Mouse (Mus musculus): Measurements from ENCODE around the gene Cadm1.
A peak's percentile ranks its signal among the peaks of the same experiment; 100 is the strongest.

Cadm1 gene

DNA sequence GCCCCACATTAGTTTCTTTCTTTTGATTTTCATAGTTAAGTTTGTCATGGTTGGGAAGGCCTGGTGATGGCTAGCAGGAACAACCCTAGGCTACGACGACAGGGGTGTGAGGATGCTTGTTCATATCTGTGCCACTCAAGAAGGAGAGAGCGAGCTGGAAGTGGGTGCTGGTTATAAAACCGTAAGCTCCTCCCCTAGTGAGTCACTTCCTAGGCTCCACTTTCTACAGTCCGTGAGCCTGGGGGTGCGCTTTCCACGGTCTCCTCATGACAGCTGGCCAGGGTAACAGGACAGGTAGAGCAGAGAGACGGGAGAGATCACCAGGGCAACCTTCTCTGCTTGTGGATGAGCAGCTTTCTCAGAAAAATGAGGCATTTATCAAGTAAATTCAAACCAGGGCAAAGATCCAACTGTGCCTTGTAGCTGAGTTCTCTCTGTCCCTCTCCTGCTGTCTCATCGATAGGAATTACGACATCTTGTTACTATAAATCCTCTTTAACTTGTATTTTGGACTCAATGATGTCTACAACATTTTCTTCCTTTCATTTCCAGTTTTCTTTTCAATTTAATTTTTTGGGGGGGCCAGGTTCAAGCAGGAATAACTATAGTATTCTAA lies 23.1 kb downstream of the Cadm1 start:
- DNase-seq (ENCODE audit: low spot score in 2 of 2): no peak

DNA sequence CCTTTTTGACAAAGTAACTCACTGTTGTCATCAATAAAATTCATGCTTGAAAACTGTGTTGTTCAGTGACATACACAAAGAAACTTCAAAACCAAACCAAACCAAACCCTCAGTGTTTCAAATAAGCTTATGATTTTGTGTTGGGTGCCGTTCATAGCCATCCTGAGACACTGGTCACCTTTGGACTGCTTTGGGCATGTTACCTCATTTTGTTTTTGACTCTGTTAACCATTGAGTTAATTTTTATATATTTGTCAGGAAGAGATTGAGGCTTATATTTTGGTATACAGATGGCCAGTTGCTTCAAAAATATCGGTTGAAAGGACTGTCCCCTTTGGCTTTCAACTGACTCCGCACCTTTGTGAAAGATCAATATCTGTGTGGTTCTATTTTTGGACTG lies 30.8 kb downstream of the Cadm1 start:
- DNase-seq (ENCODE audit: low spot score in 2 of 2): no peak

DNA sequence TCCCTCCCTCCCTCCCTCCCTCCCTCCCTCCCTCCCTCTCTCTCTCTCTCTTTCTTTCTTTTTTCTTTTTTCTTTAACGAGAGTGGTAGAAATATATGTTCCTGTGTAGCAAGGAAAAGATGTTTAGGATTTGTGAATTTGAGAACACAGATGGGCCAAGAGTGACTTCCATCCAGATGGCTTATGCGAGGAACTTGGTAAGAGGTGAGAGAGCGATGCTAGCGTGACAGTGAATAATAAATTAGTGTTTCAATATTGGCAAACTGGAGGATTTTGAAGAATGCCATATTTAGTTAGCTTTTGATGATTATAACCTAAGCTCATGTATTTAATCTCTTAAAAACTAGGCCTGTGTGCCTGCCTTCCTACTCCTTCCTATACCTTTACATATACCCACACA lies 31.6 kb downstream of the Cadm1 start:
- no peak for DNase-seq (ENCODE audit: low spot score in 2 of 2)

DNA sequence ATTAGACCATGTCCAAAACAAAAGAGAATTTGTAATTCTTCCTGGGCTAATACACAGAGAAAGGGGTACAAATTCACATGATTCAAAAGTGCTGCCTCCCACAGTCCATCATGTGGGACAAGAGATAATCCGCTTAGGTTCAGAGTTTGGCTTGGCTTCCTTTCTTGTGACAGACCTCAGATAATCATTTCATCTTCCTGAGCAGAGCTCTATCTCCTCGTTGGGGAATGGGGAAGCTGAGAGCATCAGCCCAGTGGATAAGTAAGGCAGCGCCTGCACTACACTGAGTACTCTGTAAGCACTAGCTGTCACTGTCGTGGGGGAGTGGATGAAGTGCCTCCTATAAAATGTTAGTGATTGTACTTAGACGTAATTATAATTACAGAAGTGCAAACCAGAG lies 35.1 kb downstream of the Cadm1 start:
- DNase-seq (ENCODE audit: low spot score in 2 of 2): no peak

DNA sequence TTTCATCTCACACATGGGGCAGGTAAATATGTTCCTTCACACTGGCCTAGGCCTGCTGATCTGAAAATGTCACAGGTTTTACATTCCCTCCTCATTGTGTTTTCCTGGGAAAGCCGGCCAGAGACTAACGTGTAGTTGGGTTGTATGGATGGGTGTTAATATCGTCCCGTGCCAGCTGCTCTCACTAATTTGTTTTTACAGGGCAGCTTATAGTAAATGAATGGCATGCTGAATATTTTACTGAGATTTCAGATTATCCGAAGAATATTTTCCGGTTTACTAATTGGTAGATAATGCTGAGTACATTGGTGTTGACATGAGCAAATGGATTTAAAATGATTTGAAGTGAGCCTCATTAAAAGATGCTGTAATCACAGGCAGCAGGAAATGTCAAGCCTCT lies 37.9 kb downstream of the Cadm1 start:
- no peak for DNase-seq (ENCODE audit: low spot score in 2 of 2)

DNA sequence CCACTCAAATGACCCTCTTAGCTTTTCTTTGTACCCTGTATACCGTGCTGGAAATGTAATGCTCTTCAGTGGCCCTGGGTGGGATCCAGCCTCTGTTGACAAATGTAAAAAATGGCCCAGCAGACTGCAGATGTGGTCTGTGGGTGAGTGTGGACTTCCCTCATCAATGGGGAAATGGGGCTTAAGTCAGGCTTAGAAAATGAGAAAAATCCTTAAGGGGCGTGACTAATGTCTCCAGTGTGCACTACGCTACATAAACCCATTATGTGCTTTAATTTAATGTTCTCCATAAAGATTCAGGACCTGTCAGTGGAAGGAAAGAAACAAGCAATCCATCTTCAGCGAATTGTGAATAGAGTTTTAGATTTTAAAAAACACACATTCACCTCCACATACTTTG lies 40.2 kb downstream of the Cadm1 start:
- DNase-seq (ENCODE audit: low spot score in 2 of 2): no peak

DNA sequence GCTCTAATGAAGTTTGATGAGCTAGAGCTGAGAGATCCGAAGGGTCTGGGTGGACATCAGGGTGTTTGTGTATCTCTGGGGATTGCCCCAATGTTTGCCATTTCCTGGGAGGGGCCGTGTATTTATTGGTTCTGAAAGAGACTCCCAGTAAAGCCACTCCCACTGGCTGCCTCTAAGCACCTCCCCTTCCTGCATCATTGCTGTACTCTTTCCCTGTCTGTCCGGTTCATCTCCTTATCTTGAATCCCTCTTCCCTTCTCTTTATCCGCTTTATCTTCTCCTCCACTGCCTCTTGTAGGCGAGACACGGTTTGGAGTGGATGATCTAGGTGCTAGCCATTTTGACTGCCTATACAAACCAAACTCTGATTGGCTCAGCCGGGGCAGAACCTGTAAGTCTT lies 41.5 kb downstream of the Cadm1 start:
- no peak for DNase-seq (ENCODE audit: low spot score in 2 of 2)

DNA sequence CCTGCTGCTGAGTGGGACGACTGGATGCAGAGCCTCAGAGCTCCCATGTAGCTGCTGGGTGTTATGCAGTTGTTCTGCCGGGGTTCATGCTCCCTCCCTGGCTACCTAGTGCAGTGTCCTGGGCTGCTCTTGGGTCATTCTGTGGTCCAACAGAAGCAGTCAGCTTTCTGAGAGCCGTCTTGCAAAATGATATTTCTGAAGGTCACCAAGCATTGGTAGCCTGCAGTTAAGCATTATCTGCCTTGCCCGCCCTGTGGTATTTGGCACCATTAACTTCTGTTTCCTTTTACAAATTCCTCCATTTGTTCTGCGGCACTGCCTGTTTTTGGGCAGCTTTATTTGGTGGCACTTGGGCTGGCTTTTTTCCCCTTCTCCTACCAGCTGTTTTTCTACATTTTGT lies 42.2 kb downstream of the Cadm1 start:
- no peak for DNase-seq (ENCODE audit: low spot score in 2 of 2)

DNA sequence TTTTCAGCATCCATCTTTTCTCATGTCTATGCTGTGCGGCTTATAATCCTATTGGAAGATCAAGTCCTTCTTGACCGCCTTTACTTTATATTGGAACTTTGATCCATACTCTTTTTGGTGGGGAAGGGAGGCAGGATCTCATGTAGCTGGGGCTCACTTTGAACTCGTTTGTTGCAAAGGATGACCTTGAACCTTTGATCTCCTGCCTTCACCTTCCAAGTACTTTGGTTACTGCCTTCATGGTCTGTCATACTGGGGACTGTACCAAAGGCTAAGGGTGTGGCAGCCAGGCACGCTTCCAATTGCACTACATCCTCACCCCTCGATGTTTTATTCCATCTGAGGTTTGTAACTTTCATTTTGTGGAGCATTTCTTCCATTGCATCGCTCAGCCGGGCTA lies 43.5 kb downstream of the Cadm1 start:
- DNase-seq (ENCODE audit: low spot score in 2 of 2): no peak

DNA sequence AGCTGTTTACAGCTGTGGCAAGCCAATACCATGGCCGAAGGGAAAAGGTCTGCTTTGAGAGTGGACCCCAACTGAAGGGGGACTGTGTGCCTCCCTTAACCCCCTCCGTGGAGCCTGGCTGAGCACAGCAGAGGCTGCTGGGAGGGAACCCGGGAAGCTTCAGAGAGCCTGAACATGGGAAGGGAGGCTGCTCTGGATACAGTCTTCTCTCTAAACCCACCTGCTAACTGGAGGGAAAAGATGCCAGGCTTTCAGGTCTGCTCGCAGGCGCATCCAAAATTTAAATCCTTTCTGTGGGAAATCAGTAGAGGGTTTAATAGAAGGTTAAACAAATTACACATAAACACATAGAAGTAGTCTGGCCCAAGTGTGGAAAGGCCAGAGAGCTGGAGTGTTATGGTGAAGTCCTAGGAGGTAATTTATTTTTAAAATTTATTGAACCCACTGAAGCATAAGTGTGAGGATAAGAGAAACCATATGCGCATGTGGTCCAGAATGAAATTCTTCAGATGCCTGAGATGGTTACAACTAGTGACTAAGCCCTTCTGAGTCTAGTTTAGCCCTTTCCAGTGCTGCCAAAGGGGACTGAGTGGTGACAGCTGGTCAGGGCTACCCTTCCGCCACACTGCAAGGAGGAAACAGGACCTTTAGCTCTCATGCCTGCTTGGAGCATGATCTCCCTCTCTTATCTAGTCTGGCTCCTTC lies 44.9 kb downstream of the Cadm1 start:
- no peak for DNase-seq (ENCODE audit: low spot score in 2 of 2)

DNA sequence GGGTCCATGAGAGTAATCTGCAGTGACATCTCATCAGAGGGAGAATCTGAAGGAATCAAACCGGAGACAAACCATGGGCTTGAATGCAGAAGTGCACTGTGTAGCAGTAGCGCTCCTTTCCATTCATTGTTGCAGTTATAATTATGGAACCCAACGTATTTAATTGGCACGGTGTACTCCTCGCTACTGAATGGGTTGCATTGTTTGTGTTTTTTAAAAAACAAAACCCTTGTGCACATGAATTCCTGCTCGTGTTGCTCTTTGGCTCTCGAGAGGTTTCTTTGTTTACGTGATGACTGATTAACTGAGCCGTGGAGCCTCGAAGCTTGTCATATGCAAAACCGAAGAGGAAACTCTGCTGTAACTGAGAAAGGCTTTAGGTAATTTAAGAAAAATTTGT lies 45.8 kb downstream of the Cadm1 start:
- no peak for DNase-seq (ENCODE audit: low spot score in 2 of 2)

DNA sequence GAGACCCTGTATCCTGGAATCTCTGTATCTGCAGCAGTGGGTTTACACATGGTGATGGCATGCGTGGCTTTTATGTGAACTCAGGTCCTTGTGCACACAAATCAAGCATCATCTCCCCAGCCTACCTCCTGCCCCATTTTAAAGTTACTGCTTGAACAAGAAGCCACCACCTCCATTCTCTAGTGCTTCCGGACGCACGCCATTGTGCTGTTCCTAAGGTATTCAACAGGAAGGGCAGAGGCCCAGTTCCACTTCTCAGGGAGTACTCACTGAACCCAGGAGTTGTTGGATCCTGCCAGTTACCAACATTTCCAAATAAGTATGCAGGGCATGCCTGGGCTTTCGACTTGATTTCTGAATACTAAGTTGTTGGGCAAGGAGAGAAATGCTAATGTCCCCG lies 49.5 kb downstream of the Cadm1 start:
- DNase-seq (ENCODE audit: low spot score in 2 of 2): no peak

DNA sequence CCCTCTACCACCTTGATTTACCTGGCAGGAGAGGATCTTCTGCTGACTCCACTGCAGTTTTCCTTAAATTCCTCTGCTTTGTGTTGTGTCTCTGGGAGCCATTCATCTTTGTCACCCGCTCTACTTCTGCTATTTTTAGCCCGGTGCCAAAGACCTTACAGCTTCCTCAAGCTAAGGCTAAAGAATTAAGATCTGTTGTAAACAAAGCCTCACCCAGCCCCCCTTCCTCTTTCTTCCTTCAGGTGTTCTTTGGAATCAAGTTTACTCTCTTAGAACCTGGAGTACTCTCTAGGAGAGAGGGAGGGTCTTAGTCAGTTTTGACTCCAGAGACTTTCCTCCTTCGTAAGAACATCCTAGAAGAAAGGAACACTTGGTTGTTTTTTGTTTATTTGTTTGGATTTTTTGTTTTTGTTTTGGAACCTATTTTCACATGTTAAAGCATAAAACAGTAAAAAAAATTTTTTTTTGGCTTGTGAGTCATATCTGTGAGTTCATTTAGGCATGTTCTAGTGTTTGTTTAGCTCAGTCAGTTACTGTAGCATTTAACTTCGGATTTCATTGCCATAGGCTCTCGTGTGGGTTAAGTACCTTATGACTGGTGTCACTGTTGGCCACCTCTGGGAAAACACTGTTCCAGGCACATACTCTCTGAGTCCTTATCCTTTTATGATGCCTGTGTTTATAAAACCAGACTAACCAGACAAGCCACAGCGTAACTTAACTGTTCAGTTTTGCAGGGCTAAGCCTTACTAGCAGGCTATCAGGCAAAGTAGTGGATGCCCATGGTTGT lies 51.8 kb downstream of the Cadm1 start:
- no peak for DNase-seq (ENCODE audit: low spot score in 2 of 2)

DNA sequence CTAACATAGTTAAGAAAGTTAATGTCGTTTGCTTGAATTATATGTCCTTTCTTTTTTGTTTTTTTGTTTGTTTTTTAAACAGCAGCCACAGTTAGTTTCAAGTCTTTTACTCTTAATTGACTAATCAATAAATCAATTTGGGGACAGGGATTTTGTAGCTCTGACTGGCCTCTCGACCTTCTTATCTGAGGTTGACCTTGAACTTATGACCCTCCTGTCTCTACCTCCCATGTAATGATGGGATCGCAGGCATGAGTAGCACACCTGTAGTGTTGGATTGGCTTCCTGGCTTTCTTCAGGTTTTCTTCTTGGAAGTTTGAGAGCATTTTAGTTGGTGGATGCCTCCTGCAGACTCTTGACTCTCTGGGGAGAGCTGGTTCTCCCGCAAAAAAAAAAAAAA lies 53.3 kb downstream of the Cadm1 start:
- DNase-seq (ENCODE audit: low spot score in 2 of 2): no peak

DNA sequence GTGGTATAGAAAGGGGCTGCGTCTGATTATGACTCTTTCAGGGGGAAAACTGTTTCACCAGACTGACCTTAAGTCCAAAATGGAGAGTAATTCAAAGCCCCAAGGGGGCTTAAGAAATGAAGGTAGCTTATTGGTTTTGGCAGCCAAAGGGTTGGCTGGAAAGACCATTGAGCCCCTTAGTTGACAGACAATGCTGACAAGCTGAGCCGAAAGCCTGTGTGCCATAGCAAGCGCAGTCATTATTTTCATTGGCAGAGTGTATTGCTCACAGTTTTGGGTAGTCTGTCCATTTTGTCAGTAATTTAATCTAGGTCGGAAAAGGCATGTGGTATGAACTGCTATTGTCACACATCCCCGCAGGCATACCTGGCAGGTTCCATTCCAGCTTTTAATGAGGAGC lies 56.2 kb downstream of the Cadm1 start:
- DNase-seq (ENCODE audit: low spot score in 2 of 2): no peak

DNA sequence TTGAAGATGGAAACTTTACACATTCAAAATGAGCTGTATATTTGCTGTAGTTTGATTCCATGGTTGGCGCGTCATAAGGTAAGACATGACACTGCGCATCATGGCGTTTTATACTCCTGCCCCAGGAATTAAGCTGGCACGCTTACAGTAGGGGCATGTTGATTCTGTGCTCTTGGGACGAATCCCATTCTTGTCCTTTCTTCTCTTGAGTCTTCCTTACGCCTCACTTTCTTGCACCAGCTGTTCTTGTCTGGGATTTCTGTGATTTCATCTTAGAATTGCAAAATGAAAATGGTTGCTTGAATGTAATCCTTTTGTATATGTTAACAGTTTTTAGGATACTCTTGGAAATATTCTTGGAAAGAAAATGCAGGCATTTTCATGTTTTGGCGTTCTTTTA lies 56.9 kb downstream of the Cadm1 start:
- no peak for DNase-seq (ENCODE audit: low spot score in 2 of 2)

DNA sequence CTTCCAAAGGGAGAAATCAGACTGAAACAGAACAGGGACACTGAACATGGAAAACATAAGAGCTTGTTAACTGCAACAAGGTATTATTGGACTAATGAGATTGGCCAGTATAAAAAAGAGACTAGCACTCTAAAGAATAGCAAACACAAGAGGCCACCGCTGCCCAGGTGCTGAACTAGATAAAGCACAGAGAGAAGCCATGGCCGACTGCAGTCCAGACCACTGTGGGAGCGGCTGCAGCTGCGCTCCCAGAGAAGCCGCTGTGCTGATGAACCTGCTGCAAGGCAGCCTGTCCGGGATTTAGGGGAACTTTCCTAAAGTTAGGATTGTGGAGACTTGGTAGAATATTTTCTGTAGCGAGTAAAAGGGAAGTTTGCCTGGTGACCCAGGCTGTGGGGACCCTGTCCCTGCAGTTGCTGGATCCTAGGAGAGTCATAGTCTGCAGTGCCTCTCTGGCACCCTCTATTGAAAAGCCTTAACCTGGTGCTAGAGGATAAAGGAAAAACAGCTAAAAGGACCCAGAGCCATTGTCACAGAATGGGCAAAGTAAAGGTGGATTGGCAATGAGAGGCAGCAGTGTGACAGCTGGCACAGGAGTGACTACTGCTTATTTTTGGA lies 57.7 kb downstream of the Cadm1 start:
- DNase-seq (ENCODE audit: low spot score in 2 of 2): no peak

DNA sequence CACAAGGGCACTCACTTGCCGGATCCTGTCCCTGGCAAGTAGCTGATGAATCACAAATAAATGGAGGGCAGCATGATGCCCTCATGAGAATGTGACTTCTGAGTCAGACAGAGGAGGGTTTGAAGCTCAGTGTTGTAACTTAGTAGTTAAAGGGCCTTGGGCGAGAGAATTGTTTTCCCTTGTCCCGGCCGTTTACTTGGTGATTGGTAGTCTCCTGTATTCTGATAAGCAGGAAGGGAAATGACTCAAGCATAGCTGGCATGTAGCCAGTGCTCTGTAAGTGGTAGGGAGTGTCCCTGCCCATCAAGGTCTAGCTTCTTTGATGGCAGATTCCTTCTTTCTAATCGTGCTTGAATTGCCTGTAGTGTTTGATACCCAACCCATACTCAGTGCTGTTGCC lies 59.9 kb downstream of the Cadm1 start:
- DNase-seq (ENCODE audit: low spot score in 2 of 2): peak in 1 of 2 experiments; percentile 41

DNA sequence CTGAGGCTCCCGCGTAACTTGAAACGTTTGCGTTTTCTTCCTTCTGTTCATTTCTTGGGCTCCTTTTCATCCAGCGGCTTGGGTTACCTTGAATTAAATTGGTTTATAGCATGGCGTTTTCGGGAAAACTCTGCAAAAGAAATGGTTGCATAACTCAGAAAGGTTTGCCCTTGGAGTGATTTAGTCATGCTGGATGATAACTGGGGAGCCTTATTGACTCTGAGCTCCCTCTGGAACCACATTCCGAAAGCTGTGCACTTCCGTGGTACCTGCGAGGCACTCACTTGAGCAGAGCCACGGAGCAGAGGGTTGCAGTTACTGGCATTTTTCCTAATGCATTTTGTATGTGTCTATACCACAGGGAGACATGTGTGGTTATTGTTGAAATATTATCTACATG lies 71.6 kb downstream of the Cadm1 start:
- no peak for DNase-seq (ENCODE audit: low spot score in 2 of 2)

DNA sequence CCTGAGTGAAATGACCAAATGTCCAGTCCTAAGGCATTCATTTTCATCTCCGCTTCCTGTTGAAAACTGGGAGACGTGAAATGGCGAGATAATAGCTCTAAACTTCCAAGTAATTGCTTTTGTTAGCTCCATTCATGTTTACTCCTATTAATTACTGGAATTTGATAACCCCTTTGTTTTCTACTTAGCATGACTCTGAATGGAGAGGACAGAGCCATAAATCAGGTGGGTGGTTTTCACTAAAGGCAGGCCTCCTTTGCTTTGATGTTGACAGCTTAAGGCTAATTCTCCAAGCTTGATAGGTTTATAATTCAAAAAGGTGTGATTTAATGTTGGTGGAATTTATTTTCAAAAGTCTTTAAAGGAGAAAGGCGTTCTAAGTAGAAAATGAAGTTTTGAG lies 74.0 kb downstream of the Cadm1 start:
- DNase-seq (ENCODE audit: low spot score in 2 of 2): no peak

DNA sequence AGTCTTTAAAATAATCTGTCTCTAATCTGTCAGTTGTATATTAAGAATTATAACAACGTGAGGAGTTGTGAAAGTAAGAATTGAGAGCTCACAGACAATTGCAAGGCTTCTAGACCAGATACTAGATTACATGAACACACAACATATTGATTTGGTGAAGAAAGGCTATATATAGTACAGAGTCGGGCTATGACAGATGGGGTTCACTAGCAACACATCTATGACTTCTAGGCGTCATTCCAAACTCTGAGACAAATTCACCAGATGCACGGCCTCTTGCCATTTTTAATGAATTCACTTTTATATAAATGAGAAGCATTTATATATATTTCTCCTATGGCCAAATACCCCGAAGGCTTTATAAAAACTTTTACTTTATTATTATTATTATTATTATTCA lies 75.7 kb downstream of the Cadm1 start:
- no peak for DNase-seq (ENCODE audit: low spot score in 2 of 2)

DNA sequence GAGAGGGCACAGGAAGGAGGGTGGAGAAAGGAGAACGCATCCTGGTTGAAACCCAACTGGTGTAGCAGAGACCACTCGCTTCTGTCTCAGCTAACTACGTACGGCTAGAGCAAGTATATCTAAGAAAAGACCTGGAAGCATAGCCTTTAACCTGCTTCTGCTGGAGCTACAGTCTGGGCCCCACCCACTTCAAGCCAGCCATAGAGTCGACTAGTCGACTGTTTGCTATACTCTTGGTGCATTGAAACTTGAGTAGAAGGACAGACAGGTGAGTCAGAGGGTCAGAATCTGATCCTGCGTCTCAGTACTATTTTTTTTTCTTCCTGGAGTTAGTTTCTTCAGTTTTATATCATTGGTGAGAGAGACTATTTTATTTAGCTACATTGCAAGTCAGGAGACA lies 78.5 kb downstream of the Cadm1 start:
- no peak for DNase-seq (ENCODE audit: low spot score in 2 of 2)

DNA sequence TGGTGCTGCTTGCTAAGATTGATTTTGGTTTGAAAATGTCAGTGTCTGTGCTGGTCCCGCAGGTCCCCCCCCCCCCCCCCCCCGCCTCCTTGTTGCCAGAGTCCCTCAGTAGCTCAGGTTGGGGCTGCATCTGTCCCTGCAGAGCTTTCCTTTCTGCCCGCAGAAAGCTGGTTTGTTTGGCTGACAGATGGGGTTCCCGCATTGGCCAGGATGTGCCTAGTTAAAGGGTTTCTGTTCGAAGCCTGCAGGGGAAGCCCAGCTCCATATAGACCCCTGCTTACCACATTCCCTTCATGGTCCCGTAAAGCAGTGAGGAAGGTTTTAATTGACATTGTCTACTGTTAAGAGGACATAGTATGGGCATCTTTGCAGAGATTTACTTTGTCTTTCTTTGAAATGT lies 78.9 kb downstream of the Cadm1 start:
- no peak for DNase-seq (ENCODE audit: low spot score in 2 of 2)
